Mouse (Mus musculus) CD4-positive helper T cell, adult 2 months (primary cell): ENCODE data around the gene C8a.

Experiments used
- DNase-seq: peaks from one replicate; pipeline ENCODE4 v3.0.0-alpha.2; 2012; ENCODE audit warnings: low read depth, missing footprints, low spot score

Gene C8a

GRCm38 (mm10) chr4:104769602-104770001 lies 106.6 kb downstream of the C8a start:
- DNase-seq, result no peak

DNA sequence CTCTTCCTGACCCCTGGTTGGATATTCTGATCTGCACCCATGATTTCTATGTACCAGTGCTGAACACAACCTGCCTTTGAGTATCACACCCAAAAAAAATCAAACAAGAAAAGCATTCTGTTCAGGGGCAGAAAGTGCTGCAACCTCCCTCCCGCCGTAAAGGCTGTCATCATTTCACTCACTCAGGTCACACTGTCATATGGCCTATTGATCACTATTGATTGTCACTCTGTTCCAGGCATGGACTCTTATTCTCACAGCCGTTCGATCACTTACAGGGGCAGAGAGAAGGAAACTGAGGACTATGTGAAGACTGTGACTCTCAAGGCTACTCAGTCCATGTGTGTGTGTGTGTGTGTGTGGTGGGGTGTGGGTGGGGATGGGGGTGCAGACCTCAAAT lies 108.0 kb downstream of the C8a start:
- DNase-seq, result no peak

- no peak for DNase-seq
Measured at GRCm38 (mm10) chr4:104766065-104766464, 110.1 kb downstream of the C8a start, which contains the start of gene C8b. TSS of gene C8b (plus strand) at chr4:104766317.
